Mouse (Mus musculus) thymus, postnatal 4 days (tissue): ENCODE results near the gene Hdac10.

Experiments
- DNase-seq: peaks from one replicate; pipeline ENCODE4 v3.0.0; 2021

Hdac10 gene

DNA sequence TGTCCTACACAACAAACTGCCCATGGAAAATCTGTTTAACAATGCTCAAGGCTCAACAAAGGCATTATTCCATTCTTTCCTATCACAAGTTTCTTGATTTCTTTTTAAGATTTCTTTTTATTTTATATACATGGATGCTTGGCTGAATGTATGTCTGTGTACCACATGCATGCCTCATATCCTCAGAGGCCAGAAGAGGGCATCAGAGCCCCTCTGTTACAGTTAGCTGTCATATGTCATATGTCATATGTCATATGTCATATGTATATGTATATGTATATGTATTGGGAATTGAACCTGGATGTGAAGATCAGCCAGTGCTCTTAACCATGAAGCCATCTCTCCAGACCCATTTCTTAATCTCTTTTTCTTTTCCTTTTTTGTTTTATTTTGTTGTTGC lies 10.5 kb downstream of the Hdac10 start:
- peak; percentile 40 for DNase-seq

DNA sequence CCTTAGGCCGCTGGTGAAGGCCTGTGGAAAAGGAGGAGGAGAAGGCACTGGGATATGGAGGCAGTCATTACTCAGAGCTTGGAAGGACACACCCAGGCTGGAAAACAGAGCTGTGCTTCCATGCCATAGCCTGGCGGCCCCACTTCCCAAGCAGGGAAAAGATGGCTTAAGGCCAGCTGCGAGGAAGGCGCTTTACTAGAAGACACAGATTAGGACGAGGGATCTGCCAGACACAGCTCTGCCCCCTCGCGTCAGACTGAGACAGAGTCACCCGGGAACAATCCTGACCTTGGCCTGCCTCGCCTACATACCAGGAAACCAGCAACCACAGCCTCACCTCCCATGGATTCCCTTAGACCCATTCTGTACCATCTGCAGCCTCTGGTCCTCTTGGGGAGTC lies 18.4 kb downstream of the Hdac10 start:
- DNase-seq: no peak

DNA sequence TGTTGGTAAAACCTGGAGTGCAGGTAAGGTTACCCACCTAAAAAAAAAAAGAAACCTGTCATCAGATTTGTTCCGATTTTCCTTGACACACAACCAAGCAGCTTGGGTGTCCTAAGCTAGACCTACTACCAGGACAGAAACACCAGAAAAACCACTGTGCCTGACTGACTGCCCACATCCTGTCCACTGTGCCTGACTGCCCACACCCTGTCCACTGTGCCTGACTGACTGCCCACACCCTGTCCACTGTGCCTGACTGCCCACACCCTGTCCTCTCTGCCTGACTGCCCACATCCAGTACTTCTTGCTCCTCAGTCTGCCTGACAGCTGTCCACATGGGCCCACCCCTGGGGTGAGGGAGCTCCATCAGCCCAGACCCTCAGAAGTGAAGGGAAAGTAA lies 21.5 kb downstream of the Hdac10 start:
- no peak for DNase-seq

DNA sequence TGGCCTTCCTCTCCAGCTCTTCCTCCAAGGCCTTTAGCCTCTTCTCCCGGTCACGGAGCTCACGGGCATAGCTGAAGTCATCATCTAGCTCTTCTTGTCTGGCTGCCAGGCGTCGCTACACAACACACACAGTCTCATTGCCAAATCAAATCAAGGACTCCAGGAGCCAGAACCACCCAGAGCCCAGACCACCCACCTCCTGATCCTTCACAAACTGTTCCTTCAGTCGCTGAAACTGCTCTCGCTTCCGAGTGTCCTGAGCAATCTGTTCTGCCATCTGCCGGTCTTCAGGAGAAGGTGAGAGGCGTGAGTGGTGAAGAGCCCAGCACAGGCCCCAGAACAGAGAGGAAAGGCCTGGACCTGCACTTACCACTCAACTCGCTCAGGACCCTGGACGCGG lies 22.4 kb downstream of the Hdac10 start:
- no peak for DNase-seq

DNA sequence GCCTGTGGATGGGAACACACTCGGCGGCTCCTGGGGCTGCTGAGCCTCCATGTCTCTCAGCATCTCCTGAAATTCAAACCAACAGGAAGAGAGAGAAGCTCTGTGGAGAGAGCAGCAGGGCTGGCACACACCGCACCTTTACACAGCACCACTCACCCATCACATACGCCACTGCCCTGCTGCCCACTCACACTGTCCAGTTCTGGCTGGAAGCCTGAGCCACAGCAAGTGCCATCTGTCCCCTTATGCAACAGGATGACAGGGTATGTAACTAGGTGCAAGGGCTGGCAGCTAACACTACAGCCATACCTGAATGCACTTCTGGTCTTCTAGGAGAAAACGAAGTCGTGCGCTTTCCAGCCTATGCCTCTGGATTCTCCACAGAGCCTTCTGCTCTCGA lies 24.1 kb downstream of the Hdac10 start:
- no peak for DNase-seq

DNA sequence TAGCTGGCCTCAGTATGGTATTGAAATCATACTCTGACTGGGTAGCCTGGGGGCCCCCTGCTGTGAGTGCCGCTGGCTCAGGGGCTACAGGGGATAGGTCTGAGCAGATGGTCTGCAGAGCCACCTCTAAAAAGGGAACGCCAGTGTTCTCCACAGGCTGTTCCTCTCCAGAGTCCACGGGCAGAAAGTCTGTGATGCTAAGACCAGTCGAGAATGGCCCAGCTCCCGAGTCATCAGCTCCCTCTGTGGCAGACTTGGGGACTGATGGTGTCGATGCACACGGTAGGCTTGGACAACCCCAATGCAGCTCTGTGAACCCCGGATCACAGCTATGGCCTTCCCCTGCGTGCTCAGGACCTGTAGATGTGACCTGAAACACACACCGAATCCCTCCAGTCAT lies 24.6 kb downstream of the Hdac10 start:
- no peak for DNase-seq

DNA sequence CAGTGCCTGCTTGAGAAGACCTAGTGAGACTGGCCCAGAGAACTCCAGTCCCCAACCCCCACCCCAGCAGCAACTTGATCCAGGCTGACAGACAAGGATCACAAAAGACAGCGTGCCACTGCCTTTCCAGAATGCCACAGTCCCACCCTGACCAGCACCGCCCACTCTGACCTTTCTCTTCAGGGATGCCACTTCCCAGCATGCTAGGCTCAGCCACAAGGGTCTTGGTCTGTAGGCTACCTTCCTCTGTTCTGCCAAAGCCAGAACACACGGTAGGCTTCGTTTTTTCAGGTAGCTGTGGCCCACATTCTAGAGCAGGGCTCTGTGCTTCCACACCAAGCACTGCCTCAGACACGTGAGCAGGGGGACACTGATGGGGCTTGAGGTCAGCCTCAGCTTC lies 25.9 kb downstream of the Hdac10 start:
- no peak for DNase-seq

DNA sequence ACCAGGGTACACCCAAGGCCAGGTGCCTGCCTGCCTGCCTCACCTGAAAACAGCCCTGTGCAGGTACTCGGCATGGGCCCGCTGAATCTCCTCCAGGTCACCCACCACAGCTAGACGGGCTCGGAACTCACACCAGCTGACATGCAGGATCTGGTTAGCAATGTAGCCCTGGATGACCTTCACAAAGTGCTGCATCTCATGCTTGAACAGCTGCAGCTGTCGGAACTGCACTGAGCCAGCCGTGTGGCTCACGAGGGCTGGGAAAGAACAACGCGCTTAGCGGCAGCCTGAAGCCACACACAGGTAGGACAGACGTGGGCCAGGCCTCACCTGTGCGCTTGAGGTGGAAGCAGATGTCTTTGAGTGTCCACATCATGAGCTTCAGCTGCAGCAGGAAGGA lies 27.7 kb downstream of the Hdac10 start:
- no peak for DNase-seq

DNA sequence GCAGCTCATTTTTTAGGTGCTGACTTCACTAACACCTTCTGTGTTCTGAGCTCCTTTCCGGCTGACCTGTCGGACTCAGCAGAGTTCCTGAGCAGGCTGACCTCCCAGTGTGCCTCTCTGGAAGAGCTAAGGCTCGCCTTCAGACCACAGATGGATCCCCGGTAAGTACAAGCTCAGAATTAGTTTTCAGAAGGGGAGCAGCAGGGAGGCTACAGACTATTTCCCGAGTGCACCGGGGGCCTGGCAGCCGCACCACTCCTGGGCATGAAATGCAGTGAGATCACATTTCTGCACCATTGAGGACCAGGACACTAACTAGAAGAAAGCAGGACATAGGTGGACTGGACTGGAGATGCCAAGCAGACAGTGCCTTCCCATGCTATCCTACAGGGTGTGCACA lies 29.9 kb downstream of the Hdac10 start:
- DNase-seq: no peak

DNA sequence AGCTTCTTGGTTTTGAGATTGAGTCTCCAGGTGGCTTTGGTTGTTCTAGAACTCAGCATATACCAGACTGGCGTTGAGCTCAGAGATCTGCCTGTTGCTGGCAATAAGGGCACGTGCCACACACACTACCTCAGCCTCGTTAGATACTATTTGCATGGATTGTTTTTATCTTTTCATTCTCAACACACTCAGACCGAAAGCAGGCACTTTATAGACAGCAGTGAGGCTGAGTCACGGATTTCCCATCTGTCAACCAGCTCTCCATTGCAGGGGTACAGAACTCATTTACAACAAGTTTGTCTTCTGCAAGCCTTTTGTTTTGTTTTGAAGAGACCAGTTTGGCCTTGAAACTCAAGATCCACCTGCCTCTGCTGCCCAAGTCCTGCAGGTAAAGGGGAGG lies 31.1 kb downstream of the Hdac10 start:
- DNase-seq: no peak

DNA sequence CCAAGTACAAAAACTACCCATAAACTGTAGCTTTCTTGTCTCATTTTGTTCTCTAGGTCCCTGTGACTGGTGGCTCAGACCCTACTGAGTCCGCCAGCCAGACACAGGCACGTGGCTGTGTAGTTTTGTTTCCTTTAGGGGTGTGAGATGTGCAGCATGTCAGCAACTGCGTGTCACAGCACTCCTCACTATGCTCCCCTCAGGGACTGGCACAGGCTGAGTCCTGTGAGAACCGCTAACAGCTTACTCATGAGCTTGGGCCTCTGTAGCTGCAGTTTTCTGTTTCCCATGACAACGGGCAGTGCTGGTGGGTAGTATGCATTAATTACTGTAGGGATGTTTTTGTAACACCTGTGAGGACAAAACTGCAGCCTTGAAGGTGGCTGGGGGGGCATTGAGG lies 36.3 kb downstream of the Hdac10 start:
- DNase-seq: no peak

DNA sequence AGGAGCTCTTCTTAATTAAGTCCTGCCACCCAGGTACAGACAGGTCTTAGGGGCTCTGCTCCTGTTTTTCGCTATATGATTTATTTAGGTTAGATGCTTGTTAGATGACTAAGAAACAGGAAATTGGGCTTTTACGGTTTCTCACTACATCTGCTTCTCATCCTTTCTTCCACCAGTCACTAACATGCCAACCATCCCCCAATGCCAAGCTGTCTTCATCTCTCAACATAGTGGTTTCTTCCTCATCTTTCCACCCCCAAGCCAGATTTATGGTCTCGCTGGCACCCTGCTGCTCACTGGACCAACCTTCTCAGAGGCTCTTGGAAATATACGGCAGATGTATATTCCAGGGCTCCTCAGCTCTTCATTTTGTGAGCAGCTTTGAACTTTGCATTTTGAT lies 37.8 kb downstream of the Hdac10 start:
- DNase-seq: no peak

DNA sequence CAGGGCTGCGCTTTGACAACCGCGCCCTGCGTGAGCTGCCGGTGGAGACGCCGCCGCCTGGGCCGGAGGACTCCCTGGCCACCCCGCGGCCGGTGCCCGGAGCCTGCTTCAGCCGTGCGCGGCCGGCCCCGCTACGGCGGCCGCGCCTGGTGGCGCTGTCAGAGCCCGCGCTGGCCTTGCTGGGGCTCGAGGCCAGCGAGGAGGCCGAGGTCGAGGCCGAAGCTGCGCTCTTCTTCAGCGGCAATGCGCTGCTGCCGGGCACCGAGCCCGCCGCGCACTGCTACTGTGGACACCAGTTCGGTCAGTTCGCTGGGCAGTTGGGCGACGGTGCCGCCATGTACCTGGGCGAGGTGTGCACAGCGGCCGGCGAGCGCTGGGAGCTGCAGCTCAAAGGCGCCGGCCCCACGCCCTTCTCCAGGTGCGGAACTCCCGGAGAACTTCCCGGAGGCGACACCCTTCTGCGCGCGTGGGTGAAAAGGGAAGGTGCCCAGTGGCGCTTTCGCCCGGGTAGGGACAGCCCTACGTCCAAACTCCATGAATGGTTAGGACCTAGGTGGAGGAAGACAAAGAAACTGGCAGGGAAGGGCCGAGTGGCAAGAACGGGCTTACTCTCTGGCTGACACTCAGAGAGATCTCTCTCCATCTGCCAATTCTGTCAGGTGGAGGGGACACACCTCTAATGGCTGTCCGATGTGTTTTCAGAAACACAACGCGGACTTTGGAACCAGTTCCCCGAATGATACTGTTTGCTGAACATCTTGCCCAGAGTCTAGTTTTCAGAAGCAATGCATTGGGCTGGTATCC lies 39.0 kb downstream of the Hdac10 start:
- peak; percentile 55 for DNase-seq

DNA sequence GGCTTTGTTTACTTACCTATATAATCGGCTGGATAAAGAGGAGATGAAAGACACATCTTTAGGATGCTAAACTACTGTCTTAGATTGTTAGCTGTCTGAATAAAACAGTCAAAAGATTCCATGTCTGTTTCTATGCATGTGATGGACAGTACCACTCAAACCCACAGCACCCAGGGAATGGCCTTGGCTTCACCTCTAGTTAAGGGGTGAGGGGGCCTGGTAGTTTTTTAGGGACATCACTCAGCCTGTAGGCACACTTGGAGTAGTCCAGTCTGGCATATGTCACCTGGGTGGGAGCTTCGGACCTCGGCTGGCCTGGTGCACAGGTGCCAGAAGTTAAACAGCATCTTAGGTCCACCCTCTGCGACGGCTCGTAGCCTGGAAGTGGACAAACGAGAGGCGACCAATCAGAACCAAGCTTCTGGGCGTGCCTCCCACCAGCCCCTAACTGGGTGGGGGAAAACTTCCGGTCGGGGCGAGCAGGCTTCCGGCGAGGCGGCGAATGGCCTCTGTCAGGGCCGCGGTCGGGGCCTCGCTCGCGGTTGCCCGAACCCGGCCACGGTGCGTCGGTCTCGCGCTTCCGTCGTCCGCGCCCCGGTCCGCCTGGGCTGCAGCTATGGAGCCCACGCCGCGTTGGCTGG lies 39.8 kb downstream of the Hdac10 start, which contains the start of gene Selenoo:
Gene Selenoo, plus strand, starts transcription at position 478 of the 641 bp plus-strand sequence.
- peak; percentile 84 for DNase-seq

DNA sequence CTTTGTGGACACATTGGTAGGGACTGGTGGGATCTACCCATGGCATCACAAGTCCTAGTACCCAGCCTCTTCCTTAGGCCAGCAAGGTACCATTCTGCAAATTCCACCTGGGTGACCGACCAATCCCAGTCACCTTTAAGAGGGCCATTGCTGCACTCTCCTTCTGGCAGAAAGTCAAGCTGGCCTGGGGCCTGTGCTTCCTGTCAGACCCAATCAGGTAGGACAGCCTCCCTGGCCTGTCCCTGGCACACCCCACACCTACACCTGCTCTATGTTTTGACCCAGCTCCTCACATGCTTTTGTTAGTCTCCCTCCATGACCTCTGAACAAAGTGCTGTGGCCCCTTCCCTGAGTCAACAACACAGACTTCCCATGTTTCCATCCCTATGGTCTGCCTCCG lies 43.7 kb downstream of the Hdac10 start:
- no peak for DNase-seq

DNA sequence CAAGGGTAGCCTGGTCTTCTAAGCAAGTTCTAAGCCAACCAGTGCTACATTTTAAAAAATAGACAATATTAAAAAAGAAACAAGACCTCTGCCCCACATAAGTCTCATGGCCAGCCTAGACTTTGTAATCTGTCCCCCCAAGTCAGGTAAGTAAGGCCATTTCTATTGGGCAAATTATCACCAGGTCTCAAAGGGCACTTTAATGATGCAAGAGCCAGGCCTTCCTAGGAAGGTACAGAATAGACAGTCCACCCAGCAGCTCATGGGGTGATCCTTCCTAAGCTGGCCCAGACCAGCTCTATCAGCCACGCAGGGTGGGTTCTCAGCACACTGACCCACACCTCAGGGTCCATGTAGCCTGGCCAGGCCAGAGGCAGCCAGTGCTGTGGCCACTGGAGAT lies 44.6 kb downstream of the Hdac10 start:
- DNase-seq: no peak

DNA sequence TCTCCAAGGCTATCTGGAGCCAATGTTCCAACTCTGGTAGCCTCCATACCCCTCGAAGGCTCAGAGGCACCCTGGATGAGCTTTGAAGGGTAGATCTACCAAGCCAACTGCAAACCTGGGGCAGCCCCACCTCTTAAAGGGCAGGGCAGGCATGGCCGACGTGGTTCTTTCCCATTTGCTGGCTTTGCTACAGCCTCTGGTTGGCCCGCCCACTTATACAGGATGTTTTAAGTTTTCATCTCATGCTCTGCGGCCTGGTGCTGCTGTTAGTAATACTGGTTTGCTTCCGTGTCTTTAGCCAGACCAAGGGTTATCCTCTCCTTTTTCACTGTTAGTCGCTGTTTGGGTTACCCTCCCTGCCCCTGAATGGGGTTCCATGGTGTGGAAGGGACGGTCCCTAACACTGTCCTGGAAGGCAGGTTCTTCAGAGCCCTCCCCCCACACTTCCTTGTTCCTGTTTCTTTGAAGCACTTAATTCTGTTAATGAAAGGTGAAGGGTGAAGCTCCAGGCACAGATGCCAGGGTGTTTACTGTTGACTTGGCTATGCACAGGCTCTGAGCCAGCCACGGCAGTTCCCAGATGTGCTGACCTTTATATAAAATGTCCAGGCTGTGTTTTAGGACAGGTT lies 50.2 kb downstream of the Hdac10 start:
- peak; percentile 74 for DNase-seq

DNA sequence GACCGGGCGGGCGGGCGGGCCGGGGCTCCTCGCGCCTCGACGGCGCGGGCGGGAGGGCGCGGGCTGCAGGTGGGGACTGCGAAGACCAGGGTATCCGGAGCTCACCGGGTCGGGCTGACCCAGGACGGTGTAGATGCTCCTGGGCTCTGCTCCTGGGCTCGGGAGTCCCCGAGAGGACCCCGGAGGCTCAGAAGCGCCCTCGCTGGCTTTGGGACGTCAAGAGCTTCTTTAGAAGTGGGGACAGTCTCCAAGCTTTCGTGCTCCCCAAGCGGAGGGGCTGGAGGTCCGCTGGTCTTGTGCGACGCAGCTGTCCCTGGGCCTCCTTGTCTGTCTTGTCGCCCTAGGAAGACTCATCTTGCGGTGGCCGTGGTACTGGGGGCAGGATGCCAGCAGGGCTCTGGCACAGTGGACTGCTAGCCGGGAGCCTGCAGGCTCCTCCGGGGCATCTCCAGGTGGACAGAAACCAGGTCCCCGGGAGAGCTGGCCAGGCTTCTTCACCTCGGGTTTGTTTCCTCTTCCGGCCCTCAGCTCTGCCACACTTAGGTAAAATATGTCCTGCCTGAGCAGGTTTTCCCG lies 52.3 kb downstream of the Hdac10 start:
- peak; percentile 67 for DNase-seq

DNA sequence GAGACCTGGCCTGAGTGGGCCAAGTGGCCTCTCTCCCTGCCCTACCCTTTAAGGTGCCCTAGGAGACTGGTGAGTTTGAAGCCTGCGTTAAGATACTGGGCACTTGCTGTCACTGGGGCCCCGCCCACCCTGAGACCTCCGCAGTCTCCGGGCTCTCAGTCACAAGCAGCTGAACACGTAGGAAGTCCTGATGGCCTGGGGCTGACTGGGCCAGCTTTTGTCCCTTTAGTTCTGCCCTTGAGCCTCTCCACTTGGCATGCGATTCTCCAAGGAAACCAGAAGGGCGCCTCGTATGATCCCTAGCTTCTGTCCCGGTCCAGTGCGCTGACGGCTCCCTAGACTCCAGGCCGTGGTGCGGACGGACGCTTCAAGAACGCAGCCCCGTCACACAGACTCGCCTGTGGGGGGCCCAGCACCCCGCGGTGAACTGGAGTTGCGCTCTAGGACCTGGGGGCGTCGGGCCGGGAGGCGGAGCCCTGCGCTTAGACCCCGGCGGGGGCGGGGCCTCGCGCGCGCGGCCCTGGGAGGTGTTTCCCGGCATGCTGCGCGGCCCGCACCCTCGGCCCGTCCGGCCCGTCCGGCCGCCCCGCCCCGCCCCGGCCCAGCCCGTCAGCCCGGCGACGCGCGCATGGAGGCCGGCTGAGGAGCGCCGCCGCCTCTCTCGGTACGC lies 52.9 kb downstream of the Hdac10 start:
- peak; percentile 90 for DNase-seq

DNA sequence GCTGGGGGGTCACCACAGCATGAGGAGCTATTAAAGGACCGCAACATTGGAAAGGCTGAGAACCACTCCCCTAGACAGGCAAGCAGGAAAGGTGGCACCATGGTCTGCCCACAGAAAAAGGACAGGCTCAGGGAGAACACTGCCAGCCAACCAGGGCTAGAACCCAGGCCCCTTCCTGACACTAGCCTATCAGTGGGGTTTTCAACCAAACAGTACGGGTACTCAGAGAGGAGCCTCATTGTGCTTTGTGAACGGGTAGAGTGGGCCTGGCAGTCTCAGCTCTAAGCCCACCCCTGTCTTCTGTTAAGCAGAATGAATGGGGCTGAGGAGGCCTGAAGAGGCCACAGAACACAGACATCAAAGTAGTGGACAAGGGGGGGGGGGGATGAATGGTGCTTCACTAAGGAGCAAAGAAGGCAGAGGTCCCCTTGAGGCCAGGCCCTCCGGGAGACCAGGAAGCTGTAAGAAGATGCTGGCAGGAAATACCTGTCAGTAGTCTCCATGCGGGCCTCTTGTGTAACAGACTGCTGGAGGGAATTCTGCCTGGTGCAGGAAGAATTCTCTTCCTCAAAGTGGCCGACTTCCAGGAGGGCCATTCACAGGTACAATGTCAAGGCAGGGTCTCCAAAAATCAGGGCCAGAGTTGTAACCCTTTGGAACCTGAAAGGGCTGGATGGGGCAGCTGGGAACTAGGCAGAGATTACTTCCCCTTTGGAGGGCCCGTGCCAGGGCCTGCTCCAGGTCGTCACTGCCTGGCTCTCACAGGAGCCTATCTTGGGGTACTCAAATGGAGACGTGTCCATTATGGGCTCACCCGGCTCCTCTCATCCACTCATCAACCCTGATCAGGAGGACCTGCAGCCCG lies 53.7 kb downstream of the Hdac10 start, which contains the start of gene Trabd:
Gene Trabd, plus strand, starts transcription at position 512 of the 865 bp plus-strand sequence.
- DNase-seq: no peak

DNA sequence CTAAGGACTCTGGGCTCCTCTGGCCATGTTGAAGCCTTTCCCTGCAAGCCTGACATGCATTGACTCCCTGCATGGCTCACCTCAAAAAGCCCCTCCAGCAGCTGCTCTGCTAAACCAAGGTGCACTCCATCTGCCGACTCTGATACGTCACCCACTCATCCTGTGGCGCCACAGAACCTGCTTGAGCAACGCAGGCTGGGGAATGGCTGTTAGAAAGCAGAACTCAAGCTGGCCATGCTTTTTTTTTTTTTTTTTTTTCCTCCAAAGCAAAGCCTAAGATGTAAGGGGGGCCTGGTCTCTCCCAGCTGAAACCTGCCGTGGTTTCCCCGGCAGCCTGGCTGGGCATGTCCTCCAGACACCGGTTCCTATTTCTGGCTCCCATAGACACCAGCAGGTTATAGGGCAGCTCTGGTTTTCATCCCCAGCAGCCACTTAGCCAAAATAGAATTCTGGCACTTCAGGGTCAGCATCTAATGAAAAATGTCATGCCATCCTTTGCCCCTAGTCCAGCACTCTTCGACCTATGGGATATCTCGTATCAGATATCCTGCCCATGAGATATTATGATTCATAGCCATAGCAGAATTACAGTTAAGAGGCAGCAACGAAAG lies 54.4 kb downstream of the Hdac10 start:
- no peak for DNase-seq
